Mouse (Mus musculus) hindbrain, embryonic 16.5 days (tissue): ENCODE data around the gene Itga11. TPM values are rescaled to one million over a fixed set of nuclear protein-coding genes. Genes with fewer than 3 reads are reported as not detected.
"Not testable (repeated sequence)": the region's sequence is repeated elsewhere in the genome, so short reads cannot be mapped to it uniquely, and the experiment has no call there.

Experiments
- ATAC-seq: fragments of 200-750 bp; cut with Nextera tagmentation; 2 replicates; pipeline ENCODE4 v1.8.0; 2017; ENCODE audit warnings: moderate TSS enrichment, moderate library complexity
- H3K27ac ChIP-seq: fragments of 300-500 bp; sonication (generic); 2 replicates; pipeline ENCODE4 v1.5.1; 2014; ENCODE audit warnings: low read depth, mild to moderate bottlenecking, control low read depth, low read length, moderate library complexity
- H3K27me3 ChIP-seq: fragments of 300-500 bp; sonication (generic); replicated peaks from 2 replicates; pipeline ENCODE4 v1.6.1; 2014; ENCODE audit warnings: low read length; ENCODE audit not compliant: control insufficient read depth, insufficient read depth
- H3K36me3 ChIP-seq: fragments of 300-500 bp; sonication (generic); 2 replicates; pipeline ENCODE4 v1.6.1; 2014; ENCODE audit warnings: mild to moderate bottlenecking, low read length, moderate library complexity, mixed read lengths; ENCODE audit not compliant: control insufficient read depth, insufficient read depth
- H3K4me1 ChIP-seq: fragments of 300-500 bp; sonication (generic); 2 replicates; pipeline ENCODE4 v1.6.1; 2014; ENCODE audit warnings: low read depth, low read length; ENCODE audit not compliant: control insufficient read depth, insufficient read depth
- H3K4me2 ChIP-seq: fragments of 300-500 bp; sonication (generic); 2 replicates; pipeline ENCODE4 v1.6.1; 2014; ENCODE audit warnings: mild to moderate bottlenecking, low read length, control low read depth, moderate library complexity
- H3K4me3 ChIP-seq: fragments of 300-500 bp; sonication (generic); 2 replicates; pipeline ENCODE4 v1.5.1; 2014; ENCODE audit warnings: mild to moderate bottlenecking, low read length, control low read depth, moderate library complexity
- H3K9ac ChIP-seq: fragments of 300-500 bp; sonication (generic); 2 replicates; pipeline ENCODE4 v1.6.1; 2014; ENCODE audit warnings: low read depth, mild to moderate bottlenecking, control low read depth, low read length, moderate library complexity
- H3K9me3 ChIP-seq: fragments of 300-500 bp; sonication (generic); 2 replicates; pipeline ENCODE4 v1.6.1; 2014; ENCODE audit warnings: mild to moderate bottlenecking, low read length, moderate library complexity; ENCODE audit not compliant: control insufficient read depth
- WGBS: fragments of 180-500 bp; shearing (Covaris S2); extraction: QIAGEN DNeasy Blood & Tissue Kit; methylation state at CpG from one replicate; pipeline ENCODE4 v1.1.7; 2014; 5-methylcytosine and 5-hydroxymethylcytosine counted together
- polyA plus RNA-seq: library from polyadenylated mRNA; unstranded; fragments of >200 nt; fragmentation: Nextera tagmentation; extraction: Ambion mirVana; gene quantifications from 2 replicates; pipeline ENCODE4 v1.2.1, GENCODE M21; 2015

Gene Itga11
- polyA plus RNA-seq, 1 experiment from 2014 or later = 1.1 TPM

GRCm38 (mm10) chr9:62650764-62651163 lies 26.9 kb upstream of the Itga11 start:
- ATAC-seq = no peak
- peaks cover 3% of the 10 kb centered on the region; the same call in 1 of the 2 replicates for H3K4me1 ChIP-seq
- H3K9me3 ChIP-seq = no peaks in the 10 kb centered on the region
- no peaks in the 10 kb centered on the region for H3K27me3 ChIP-seq
- no peak overlapping the region for H3K4me2 ChIP-seq
- H3K4me3 ChIP-seq = no peak overlapping the region
- H3K36me3 ChIP-seq = no peaks in the 10 kb centered on the region
- 84% methylated on average over 6 of the region's 6 CpGs for WGBS
- no peak overlapping the region for H3K9ac ChIP-seq
- H3K27ac ChIP-seq = no peak overlapping the region

- no peak overlapping the region for H3K4me3 ChIP-seq
- no peak overlapping the region for H3K27ac ChIP-seq
- H3K4me2 ChIP-seq = no peak overlapping the region
- WGBS = 65% methylated on average over 6 of the region's 6 CpGs
- ATAC-seq = no peak
- no peaks in the 10 kb centered on the region for H3K27me3 ChIP-seq
- no peaks in the 10 kb centered on the region for H3K4me1 ChIP-seq
- H3K36me3 ChIP-seq = no peaks in the 10 kb centered on the region
- no peak overlapping the region for H3K9ac ChIP-seq
- no peaks in the 10 kb centered on the region for H3K9me3 ChIP-seq
Measured at GRCm38 (mm10) chr9:62654336-62654735, 23.3 kb upstream of the Itga11 start.

GRCm38 (mm10) chr9:62658016-62658415 lies 19.6 kb upstream of the Itga11 start:
- no peak overlapping the region for H3K4me3 ChIP-seq
- H3K9ac ChIP-seq = no peak overlapping the region
- no peak for ATAC-seq
- H3K36me3 ChIP-seq = no peaks in the 10 kb centered on the region
- 70% methylated on average over 3 of the region's 3 CpGs for WGBS
- no peak overlapping the region for H3K27ac ChIP-seq
- no peaks in the 10 kb centered on the region for H3K4me1 ChIP-seq
- H3K9me3 ChIP-seq = no peaks in the 10 kb centered on the region; the same call in 1 of the 2 replicates
- no peaks in the 10 kb centered on the region for H3K27me3 ChIP-seq
- H3K4me2 ChIP-seq = no peak overlapping the region

- Histone ChIP-seq H3K36me3 (no peaks in the 10 kb centered on the region), H3K4me2 (no peak overlapping the region), H3K27me3 (no peaks in the 10 kb centered on the region), H3K9me3 (no peaks in the 10 kb centered on the region; the same call in 1 of the 2 replicates), H3K9ac (no peak overlapping the region), H3K4me3 (no peak overlapping the region), H3K4me1 (no peaks in the 10 kb centered on the region), H3K27ac (no peak overlapping the region)
- 81% methylated on average over 4 of the region's 4 CpGs for WGBS
- ATAC-seq = no peak
Measured at GRCm38 (mm10) chr9:62659026-62659425, 18.6 kb upstream of the Itga11 start.

GRCm38 (mm10) chr9:62660971-62661370 lies 16.7 kb upstream of the Itga11 start:
- H3K9me3 ChIP-seq, ATAC-seq, H3K9ac ChIP-seq, H3K27me3 ChIP-seq, H3K4me3 ChIP-seq, H3K4me2 ChIP-seq, H3K27ac ChIP-seq, H3K4me1 ChIP-seq, H3K36me3 ChIP-seq: not testable (repeated sequence)
- WGBS = 91% methylated on average over 9 of the region's 9 CpGs

- Histone ChIP-seq H3K27me3 (no peaks in the 10 kb centered on the region), H3K4me3 (no peak overlapping the region), H3K4me2 (no peak overlapping the region), H3K9me3 (no peaks in the 10 kb centered on the region; the same call in 1 of the 2 replicates), H3K36me3 (no peaks in the 10 kb centered on the region), H3K4me1 (no peaks in the 10 kb centered on the region), H3K9ac (no peak overlapping the region), H3K27ac (no peak overlapping the region)
- WGBS = 66% methylated on average over 2 of the region's 2 CpGs
- ATAC-seq = no peak
Measured at GRCm38 (mm10) chr9:62663443-62663842, 14.2 kb upstream of the Itga11 start.

GRCm38 (mm10) chr9:62664115-62664725 lies 13.4 kb upstream of the Itga11 start:
- H3K27ac ChIP-seq = no peak overlapping the region
- H3K9me3 ChIP-seq = no peaks in the 10 kb centered on the region; the same call in 1 of the 2 replicates
- no peaks in the 10 kb centered on the region for H3K36me3 ChIP-seq
- H3K4me3 ChIP-seq = no peak overlapping the region
- ATAC-seq = no peak
- no peaks in the 10 kb centered on the region for H3K27me3 ChIP-seq
- 44% methylated on average over 10 of the region's 10 CpGs for WGBS
- H3K4me2 ChIP-seq = no peak overlapping the region
- no peak overlapping the region for H3K9ac ChIP-seq
- H3K4me1 ChIP-seq = no peaks in the 10 kb centered on the region

- Histone ChIP-seq H3K4me3 (no peak overlapping the region), H3K9me3 (no peaks in the 10 kb centered on the region; the same call in 1 of the 2 replicates), H3K4me1 (no peaks in the 10 kb centered on the region), H3K4me2 (no peak overlapping the region), H3K36me3 (no peaks in the 10 kb centered on the region), H3K27me3 (no peaks in the 10 kb centered on the region), H3K27ac (no peak overlapping the region), H3K9ac (no peak overlapping the region)
- 77% methylated on average over 4 of the region's 4 CpGs for WGBS
- no peak for ATAC-seq
Measured at GRCm38 (mm10) chr9:62665892-62666291, 11.7 kb upstream of the Itga11 start.

GRCm38 (mm10) chr9:62668503-62668902 lies 9.1 kb upstream of the Itga11 start:
- Histone ChIP-seq H3K27ac (no peak overlapping the region), H3K4me2 (no peak overlapping the region), H3K4me1 (no peaks in the 10 kb centered on the region), H3K4me3 (no peak overlapping the region), H3K9ac (no peak overlapping the region), H3K27me3 (no peaks in the 10 kb centered on the region), H3K9me3 (no peaks in the 10 kb centered on the region), H3K36me3 (no peaks in the 10 kb centered on the region)
- no peak for ATAC-seq
- 96% methylated on average over 3 of the region's 4 CpGs for WGBS
